Mouse (Mus musculus) right cerebral cortex, adult 18-20 months (tissue): ENCODE measurements around the gene Prkag2.
A peak's percentile ranks its signal among the peaks of the same experiment; 100 is the strongest.

Source experiments
- DNase-seq: peaks from one replicate; pipeline ENCODE4 v3.0.0; 2022; ENCODE audit warnings: mixed read lengths

The Prkag2 gene

DNA sequence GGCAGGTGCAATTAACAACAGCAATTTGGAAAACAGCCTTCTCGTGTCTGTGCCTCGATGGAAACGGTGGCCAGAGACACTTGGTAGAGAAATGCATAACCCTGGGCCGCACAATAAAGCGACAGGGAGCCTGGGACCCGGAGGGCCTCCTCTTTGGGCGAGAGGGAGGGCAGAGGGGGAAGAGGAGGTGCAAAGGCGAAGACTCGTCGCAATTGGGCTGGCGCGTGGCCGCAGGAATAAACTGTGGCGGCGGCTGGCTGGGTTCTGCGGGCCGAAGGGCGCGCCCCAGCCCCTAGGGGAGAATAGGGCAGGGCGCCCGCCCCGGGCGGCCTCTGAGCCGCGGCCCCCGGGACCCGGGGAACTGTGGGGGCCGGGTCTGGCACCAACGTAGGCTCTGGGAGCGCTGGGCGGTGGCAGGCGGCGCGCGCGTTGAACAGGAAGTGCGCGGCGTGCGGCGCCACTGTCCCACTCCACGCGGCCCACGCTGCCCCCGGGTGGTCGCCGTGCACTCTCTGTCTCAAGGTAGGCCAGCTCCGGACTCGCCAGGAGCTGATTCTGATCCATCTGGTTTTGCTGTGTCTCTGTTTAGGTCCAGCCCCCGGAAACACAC is at the start of gene Prkag2:
Gene Prkag2, minus strand, starts transcription at position 127 of the 610 bp plus-strand sequence.
- DNase-seq = peak; percentile 56

DNA sequence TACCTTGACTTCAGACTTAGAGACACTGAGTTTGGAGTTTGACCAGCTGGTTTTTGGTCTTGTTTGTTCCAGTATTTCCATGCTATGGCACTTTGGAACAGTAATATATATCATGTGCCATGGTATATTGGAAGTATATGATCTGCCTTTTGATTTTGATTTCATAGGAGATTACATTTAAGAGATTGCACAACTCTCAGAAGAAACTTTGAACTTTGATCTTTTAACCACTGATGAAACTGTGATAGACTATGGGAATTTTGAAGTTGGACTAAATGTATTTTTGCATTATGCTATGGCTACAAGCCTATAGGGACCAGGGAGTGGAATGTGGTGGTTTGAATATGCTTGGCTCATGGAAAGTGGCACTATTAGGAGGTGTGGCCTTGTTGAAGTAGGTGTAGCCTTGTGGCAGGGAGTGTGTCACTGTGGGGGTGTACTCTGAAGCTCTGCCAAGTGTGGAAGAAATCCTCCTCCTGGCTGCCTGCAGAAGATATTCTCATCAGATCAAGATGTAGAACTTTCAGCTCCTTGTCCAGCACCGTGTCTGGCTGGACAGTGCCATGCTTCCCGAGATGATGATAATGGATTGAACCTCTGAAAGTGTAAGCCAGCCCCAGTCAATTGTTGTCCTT is 49.0 kb upstream of the Prkag2 start:
- no peak for DNase-seq

DNA sequence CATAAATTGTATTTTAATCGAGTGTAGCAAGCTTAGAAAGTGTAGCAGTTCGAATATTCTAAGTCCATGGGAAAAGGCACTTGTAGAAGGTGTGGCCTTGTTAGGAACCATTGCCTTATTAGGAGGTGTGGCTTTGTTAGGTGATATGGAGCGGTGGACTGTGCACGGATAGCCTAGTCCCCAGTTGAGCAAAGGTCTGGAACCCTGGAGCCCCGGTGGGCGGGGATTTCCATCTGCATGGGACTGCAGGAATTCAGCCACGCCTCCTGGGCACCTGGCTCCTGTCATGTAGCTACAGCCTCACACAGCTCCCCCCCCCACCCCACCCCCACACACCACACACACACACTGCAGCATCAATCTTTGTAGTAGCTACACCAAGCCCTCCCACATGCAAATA is 46.3 kb upstream of the Prkag2 start:
- DNase-seq = no peak

DNA sequence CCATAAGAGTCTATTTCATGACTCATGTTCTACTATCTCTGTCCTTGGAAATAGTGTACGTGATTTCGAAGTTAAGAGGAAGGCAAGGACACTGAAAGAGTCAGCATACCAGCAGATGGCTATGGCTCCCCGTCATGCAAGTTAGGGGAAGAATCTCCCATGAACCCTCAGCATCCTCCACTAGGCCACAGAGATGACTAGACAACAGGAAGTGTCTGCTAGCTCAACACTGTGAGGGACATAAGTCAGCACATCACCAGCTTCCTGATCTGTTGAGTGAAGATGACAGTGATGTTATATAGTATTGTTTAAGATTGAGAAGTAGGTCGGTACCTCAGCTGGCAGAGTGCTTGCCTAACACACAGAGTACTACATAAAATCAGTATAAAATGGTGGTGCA is 27.4 kb upstream of the Prkag2 start:
- no peak for DNase-seq

DNA sequence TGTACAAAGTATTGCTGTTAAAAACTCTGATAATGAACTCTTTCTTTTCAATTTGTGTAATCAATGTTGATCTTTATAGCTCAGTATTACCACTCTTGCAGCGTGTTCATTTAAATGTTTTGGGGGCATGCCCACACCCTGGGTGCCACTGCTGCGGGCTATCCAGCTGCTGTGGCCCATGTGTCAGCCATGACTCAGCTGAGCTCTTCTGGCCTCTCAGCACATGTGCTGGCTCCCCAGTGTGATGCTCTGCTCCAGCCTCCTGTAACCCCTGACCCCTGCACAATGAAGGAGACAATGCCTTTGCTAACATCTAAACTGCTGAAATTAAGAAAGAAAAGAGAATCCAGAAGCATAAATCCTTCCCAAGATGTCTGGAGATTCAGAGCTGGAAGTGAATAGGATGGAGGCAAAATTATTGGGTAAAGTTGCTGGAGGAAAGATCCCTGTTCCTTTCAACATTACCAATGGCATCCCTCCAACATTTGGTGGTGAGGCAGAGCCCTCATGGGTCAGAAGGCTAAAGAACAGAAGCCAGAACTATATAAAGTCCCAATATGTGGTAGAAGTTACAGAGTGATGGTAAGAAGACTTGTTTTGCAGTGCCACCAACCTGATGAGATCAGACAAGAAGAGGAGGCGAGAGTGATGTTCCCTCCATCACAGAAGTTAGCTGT is 25.6 kb upstream of the Prkag2 start:
- no peak for DNase-seq

DNA sequence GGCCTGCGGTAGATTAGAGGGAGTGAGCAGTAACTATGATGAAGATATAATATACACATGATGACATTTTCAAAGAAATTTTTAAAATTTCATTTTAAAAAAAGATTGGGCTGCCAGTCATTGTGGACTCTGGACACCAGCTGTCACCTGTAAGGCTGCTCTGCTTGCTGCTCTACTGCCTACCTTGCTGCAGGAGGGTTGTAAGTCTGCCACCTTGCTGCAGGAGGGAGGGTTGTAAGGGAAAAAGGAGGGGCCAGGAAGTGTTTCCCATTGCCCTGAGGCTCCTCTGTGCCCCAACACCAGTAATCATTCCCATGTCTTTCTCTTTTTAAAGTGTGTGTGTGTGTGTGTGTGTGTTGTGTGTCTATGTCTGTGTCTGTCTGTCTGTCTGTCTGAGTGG is 22.1 kb upstream of the Prkag2 start:
- DNase-seq = no peak

DNA sequence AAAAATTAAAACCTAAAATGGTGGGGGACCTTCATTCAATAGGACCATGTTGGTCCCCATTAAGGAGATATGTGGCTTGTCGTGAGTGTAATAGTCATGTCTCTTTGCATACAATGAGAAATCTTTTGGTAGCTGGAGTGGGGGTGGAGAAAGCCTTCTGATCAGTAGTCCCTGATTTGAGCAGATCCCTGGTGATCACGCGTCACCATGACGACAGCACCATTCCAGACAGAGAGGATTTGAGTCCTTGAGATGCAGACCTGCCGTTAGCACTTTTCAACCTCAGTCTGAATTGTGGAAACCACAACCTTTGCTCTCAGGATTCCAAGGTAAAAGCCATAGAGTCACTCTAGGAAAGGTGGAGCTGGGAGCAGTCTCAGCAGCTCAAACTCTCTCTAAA is 18.7 kb upstream of the Prkag2 start:
- peak; percentile 53 for DNase-seq

DNA sequence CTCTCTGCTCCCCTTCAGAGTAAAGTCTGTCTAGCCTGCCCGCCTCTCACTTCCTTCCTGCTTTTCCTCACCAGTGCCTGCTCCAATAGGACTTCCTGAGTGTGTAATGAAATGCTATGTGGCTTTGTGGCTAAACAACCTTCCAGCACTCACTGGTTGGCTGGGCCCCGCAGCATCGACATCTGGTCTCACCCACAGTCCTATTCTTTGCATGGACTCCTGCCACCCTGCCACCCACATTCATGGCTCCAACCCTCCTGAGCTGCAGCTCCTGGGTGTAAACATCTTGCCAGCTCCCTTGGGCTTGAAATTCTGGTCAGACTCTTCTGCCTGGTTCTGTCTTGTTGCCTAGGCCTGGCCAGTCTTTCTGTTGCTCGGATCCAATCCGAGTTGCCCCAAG is 15.6 kb upstream of the Prkag2 start:
- DNase-seq = peak; percentile 93

DNA sequence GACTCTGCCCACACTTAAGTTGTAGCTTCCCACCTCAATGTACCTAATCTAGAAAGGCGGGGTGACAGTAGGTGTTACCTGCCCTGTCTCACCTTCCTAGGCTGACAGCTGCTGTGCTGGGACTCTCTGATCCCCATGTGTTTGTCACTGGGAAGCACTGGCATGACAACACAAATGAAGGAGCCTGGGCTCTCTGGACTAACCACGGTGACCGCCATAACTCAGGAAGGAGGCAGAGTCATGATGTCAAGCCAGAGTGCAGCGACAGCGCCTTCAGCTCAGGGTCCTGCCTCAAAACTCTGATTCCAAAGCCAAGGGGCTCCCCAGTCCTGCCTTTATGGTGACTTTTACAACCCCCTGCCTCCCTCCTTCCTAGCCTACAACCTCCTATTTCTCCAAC is 14.8 kb upstream of the Prkag2 start:
- no peak for DNase-seq

DNA sequence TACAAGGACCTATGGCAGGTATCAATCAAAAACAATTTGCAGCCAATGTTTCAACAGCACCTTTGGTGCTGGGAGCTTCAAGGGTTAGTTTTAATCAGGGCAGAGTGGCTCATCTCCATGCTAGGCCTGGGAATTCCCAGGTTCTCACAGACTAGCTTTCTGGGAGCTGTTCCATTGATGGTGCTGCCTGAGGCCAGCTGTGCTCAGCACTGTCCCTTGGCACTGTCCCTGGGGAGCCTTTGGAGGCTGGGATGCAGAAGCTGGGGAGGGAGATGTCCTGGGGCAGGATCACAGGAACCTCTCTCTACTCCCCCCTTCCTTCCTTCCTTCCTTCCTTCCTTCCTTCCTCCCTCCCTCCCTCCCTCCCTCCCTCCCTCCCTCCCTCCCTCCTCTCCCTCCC is 13.7 kb upstream of the Prkag2 start:
- no peak for DNase-seq

DNA sequence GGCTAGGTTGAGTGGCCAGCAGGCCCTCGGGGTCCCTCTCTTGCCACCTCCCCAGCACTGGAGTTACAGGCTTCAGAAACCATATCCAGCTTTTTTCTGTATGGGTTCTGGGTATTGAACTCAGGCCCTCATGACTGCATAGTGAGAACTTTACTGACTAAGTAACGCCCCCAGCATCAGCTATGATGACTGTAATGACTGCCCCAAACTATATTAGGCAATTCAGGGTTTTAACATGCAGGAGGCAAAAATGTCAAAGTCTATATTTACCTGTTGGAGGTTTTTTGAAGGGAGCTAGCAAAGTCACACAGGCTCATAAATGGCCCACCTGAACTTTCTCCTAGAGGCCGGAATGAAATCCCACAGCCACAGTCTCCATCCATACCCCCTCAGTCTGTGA is 9.9 kb upstream of the Prkag2 start:
- DNase-seq = no peak

DNA sequence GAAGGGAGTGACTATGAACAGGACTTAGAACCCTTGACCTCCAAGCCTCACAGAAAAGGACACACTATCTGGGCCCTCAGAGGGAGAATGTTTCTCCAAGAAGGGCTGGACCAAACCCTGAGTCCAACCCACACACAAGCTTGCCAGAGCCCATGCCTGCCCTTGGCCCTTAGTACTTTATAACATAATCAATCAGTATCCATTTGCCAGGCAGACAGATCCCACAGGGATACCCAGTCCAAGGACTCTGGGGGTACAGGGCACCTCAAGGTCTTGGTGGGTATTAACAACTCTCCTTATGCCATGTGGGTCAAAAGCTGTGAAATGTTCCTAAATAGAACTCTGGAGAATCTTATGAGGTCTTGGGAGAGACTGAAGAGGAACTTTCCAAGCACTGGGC is 5.3 kb upstream of the Prkag2 start:
- no peak for DNase-seq

DNA sequence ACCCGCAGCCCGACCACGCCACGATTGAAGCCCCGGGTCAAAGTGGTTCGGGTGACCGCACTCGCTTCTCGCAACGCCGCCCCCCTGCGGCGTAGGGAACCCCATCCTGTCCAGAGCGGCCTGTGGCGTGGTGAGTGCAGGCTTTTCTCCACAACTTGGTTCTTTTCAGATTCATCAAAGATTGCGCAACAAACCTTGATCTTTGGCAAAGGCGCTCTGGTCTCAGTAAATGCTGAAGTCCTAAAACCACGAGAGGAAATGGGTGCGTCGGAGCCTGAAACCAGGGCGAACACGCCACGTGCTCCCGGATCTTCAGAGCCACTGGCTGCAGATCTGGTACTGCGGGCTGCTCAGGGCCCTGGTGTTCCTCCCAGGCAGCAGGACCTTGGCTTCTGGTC is 683 bp upstream of the Prkag2 start:
- no peak for DNase-seq

DNA sequence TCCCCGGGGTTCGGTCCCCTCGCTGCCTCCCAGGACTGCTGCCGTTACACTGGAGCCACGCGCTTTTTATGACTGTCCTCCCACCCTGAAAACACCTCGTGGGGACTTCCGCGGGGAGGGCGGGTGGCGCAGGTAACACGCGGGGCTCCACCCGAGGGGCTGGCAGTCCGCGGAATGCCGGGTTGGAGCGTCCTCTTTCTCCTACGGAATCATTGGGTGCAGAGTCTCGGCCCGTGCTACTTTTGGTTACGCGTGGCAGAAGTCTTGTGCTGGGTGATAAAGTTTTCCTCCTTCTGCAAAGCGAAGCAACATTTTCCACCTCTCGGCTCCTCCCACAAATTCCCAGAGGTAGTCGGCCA is 306 bp downstream of the Prkag2 start:
- DNase-seq = no peak

DNA sequence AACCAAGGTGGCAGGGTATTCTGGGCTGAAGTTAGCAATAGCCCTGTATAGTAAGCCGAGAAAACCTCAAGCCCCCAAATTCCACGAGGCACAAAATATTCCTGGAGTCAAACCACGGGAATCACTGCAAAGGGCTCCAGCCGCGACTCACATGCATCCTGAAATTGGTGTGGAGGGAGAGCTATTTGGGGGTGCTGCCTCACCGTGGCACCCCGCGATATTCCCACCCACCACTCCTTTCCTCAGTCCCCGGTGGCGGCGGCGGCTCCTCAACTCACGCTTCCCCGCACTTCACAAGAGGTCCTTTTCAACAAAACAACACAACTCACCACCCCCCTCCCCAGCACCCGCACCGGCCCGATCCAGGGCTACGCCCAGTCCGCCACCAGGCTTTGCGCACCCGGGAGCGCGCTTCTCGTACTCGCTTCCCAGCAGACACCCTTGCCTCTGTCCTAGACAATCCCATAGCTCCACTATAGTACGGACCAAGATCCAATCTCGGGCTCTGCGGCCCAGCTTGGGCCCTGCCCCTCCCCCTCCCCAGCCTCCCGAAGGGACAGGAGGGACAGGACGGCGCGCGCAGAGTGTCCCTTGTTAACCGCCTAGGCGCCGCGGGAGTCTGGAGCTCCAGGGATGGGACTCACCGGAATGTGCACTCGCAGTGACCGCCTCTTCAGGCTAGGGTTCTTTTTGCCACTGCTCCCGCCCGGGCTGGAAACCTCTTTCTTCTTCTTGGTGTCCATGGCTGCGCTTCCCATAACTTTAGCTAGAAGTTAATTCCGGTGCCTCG is 880 bp downstream of the Prkag2 start:
- DNase-seq = peak; percentile 60

DNA sequence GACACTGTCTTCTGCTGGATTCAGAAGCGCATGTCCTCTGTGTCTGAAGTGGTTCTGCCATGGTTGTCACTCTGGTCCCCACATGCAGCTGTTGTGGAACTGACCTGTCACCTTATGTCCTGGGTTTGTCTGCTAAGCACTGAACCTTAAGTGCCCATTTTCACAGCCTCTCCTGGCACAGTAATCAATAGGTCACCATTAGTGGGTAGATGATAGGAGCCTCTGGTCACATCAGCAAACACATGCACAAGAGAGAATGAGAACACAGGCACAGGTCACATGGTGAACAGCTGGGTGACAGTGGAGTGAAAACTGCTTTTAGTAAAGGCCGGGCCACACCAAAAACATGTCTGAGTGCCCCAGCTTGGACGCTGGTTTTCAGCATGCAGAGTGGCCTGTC is 2.6 kb downstream of the Prkag2 start:
- no peak for DNase-seq

DNA sequence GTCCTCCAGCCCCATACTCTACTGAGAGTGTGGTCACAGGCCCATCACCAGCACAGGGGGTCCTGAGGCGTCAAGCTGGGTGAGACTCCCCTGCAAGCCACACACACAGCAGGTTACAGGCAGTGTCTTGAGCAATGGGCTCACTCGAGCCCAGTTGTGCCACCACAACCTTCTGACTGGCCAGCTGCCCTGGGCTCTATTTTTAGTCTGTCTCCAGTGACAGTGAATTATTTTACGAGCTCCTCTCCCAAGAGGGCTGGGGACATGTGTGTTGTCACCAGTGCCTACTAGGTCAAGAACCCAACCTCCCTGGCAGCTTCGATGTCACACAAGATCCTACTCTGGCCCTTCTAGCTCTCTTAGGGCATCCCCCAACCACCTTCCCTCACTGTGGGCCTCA is 4.0 kb downstream of the Prkag2 start:
- no peak for DNase-seq

DNA sequence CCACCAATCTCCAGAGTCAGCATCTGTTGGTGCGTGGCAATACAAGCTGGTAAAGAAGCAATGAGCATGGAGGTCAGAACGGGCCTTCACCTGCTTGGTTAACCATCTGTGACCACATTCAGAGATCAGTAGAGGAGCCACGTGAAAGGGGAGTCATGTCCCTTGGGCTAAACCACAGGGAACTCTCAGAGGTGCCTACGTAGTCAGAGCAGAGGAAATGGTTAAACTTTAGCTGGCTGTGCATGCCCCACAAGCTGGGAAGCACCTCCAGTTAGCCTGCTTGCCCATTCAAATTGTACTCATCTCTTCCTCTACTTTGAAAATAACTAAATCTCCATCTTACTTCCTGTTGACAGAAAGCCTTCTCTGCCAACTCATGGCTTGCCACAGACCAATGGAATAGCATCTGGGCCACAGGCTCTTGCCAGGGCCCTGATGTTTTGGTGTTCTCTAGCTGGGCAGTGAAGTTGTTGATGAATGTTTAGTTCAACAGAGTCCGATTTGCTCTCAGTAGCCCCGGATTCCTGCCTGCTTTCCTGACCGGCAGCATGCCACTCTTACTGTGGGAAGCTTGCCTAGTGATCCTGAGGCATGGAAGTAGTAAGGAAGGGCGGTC is 7.7 kb downstream of the Prkag2 start:
- no peak for DNase-seq

DNA sequence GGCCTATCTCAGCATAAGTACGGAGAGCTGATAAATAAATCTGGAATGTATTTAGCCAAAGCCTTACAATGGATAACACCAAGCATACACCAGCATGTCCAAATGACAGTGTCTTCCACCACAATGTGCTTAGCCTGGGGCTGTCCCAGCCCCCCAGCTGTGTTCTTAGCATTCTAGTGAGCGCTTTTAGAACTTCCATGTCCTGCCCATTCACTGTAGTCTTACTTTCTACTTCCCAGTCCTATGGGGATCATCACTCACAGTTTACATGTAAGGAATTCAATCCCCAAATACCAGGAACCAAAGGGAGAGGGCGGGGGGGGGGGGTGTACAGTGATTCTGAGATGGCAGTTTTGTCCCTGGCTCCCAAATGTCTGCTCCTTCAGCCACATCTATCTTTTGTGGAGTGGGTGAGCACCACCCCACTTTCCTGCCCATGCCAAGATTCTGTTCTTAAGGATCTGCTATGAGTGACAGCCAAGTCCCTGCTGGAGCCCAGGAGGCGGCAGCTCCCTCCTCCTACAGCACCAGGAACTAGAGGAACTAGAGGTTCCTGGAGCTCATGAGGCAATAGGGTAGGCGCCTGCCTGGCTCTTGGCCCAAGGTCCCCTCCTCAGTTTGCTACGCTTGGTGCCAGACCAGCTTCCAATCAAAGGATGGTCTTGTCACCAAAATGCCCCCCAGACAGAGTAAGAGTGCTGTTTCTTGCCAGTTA is 11.0 kb downstream of the Prkag2 start:
- peak; percentile 71 for DNase-seq

DNA sequence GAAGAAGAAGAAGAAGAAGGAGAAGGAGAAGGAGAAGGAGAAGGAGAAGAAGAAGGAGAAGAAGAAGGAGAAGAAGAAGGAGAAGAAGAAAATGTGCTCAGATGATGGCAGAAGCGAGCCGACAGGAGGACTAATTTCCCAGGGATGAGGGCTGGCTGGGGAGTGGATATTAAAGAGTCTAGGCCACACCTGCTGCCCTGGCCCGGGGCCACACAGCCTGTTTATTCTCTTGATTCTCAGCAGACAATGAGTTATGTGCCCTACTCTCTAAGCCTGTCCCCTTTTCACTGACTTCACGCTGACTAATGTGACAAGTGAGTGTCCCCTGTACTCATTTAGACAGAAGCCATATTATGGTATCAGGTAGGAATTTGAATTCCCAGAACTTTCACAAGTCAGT is 11.8 kb downstream of the Prkag2 start:
- no peak for DNase-seq

DNA sequence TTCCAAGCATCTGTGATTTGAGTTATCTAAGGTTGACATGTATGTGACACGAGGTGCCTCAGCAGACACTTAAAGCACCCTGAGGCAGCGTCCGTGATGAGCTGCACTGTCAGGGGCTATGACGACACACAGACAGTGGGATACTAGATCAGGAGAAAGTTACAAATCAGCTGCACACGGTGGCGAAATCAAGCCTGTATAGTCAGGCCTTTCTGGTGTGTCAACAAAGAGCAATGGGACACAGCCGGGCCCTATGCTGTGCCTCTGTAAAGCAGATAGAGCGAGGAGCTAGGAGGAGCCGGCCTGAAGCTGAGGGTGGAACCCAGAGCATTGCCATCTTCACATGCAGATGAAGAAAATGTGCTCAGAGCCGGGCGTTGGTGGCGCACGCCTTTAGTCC is 12.3 kb downstream of the Prkag2 start:
- DNase-seq = no peak

DNA sequence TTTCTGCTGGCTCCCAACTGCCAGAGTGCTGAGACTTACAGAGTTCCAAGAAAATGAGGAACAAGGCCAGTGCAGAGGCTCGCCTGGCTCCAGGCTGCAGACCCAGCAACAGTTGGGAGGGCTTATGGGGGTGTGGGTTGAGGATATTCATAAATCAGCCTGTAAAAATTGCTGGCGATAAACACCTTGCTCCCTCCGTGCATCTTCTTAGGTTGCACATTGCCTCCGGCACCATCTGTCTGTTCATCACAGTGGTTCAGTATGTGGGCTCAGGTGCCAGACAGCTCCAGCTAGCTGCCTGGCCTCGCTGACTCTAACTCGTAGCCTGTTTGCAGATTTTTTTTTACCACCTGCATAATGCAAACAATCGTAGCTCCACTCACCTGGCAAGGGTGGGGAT is 13.4 kb downstream of the Prkag2 start:
- peak; percentile 84 for DNase-seq

DNA sequence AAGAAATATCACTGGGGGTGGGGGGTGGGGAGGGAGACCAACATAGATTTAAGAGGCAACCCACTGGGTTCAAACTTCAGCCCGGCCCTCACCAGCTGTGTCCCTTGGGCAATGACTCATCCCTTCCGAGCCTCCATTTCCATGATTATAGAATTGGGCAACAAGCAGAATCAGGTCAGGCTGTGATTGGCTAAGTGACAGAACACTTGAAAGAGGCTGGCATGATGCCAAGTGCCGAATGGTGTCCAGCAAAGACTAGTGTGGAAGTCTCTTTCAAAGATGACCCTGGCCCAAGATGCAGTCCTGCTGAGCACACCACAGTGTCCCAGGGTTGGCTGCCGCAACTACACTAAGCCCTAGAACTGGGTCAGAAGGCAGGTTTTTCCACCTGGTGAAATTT is 14.2 kb downstream of the Prkag2 start:
- DNase-seq = peak; percentile 74
